Mouse (Mus musculus) urinary bladder, postnatal 36 days (tissue): ENCODE data around the gene Gm20696.

ENCODE experiments used
- DNase-seq, 2 experiments: peaks; one replicate each; pipeline ENCODE4 v3.0.0; 2022; ENCODE audit warnings: low spot score in 2 of 2, mixed read lengths in 1 of 2

The Gm20696 gene

DNA sequence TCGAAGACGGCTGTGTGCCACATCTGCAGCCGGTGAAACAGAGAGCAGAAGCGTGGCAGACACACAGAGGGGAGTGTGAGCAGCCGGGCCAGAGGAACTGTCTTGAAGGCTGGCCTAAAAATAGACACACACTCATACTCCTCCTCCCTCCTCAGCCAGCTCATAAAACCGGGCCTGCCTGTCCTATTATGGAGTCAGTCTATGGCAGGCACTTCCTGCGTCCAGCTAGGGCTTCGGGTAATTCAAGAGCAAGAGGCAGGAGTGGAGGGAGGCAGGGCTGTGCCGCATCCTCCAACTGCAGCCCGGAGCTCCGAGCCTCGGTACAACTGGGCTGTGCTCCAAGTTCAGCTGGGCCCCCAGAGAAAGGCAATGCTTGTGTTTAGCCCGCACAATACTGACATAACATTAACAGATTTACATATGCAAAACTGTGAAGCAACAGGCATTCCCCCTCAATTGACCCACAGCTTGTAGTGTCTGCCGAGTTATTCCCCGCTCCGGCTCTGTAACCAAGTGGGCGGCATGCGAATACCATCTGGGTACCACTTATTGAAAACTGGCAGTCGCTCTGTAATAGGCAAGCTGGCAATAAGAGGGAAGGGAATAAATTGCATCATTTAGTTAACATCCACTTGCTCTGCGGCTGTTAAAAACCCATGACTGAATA lies 181.2 kb downstream of the Gm20696 start:
- peak; percentile 47 to 73 for DNase-seq

DNA sequence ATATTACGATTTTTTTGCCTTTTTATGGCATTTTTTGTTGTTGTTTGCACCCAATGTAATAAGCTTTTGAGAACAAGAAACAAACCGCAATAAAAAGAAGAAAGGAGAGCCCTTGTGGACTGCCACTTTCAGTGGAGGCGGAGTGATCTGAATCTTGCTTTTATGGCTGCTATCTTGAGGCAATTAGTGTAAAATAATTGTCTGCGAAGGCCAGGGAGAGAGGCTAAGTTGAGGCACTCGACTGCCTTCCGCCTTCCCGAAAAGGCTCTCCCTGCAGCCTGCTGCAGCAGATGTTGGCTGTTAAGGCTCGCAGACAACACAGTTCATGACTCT lies 181.7 kb downstream of the Gm20696 start:
- no peak for DNase-seq

DNA sequence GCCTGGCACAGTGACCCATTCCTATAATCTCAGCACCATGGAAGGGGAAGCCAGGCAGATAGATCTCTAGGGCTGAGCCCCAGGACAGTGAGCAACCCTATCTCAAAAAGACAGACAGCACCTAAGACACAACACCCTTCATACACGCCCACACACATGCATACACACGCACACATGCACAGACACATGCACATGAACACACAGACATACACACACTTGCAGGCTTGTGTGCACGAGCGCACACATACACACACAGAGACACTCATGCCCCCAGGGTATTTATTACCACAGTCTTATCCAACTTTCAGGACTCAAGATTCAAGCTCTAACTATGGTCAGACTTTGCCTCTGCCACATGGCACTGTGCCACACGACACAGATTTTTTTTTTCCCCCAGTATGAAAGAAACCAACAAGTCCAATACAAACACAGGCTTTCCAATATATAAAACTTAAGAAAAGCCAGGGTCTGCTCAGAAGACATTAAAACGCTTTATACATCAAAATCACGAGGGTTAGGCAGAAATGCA lies 182.3 kb downstream of the Gm20696 start:
- no peak for DNase-seq

DNA sequence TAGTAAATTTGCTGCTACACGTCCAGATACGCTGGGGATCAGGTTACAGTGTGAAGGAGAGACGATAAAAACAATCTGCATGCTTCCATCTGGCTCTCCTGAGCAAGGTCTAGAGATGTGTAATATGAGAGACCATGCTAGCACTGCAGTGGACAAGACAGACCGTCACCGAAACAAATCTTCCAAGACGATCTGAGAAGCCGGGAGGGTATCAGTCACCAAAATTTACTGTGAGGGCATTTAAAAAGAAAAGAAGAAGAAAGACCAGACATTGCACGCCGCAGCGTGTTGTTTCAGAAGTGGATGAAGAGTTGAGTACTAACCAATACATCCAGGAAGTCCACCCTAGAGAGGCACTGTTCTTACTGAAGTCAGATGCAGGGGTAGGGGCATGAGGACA lies 183.0 kb downstream of the Gm20696 start:
- no peak for DNase-seq

DNA sequence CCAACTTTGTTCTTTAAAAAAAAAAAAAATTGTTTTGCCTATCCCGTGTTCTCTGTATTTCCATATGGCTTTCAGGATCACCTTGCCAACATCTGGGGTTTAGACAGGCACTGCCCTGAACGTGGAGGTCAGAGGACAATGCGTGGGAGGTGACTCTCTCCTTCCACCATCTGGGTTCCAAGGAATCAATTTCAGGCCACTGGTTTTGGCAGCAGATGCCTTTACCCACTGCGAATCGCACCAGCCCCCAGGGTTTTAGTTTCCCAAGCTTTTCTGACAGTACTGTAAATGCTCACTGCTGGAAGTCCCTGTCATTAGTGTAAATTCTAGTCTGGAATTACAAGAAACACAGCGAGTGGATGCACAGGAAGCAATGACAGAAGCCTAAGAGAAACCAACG lies 185.0 kb downstream of the Gm20696 start:
- DNase-seq: no peak

DNA sequence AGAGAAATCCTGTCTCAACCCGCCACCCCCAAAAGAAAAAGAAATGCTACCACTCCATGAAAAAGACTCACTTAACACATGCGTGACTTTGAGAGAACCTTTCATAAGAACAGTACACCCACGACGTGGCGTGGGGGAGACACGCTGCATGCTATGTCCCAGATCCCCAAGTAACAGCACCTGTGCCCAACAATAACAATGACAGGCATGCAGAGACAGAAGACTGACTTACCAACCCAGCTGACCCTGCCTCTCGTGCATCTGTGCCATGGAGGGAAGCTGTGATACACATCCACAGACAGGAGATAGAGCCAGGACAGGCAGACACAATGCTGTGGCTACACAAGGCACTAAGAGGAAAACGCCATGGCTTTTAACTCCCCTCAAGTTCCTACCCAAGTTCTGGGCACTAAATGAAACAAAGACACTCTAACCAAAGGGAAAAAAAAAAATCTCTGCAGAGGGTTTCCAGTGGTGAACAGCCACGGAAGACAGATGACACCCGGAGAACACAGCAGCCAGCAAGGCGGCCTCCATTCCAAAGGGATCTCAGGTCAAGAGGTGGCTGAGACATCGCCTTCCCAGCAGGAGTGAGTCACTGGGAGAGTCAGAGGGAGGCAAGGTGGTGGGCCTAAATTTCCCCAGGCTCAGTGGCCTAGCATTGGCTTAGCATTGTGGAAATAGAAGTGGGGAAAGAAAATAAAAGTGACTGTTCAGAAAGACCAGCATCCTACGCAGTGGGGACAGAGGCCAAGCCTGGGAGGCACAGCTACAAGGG lies 187.5 kb downstream of the Gm20696 start:
- DNase-seq: no peak

DNA sequence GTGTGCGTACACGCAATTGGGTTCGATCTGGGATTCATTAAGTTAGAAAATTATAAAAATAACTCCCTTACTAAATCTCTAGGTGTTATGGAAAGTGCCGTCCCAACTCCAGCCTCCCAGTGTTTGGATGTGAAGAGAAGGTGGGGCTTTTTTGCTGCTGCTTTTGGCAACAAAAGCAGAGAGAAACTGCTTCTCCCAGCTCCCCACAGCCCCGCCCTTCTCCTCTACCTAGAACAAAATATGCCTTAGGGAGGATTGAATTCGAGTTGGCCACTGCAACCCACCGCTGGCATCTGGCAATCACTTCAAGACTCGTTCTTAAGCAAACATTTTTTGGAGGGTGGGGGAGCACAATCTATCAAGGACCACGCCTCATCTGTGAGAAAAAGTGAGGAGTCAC lies 191.6 kb downstream of the Gm20696 start:
- DNase-seq: no peak

DNA sequence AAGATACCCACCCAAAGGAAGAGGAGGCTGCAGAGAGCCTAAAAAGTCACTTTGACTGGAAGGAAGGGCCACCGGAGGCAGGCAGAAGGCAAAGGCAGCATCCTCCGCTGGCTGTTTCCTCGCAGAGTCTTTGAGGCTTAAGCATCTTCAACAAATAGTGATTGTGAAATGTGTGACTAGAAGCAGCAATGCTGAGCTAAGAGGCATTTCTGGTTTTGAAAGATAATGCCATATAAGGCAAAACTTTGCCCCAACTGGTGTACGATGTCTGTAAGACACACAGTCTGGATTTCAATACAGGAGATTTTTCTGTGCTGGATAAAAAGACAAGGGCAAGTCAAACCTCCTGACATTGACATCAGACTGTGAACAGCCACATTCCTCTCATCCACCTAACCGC lies 195.7 kb downstream of the Gm20696 start:
- no peak for DNase-seq

DNA sequence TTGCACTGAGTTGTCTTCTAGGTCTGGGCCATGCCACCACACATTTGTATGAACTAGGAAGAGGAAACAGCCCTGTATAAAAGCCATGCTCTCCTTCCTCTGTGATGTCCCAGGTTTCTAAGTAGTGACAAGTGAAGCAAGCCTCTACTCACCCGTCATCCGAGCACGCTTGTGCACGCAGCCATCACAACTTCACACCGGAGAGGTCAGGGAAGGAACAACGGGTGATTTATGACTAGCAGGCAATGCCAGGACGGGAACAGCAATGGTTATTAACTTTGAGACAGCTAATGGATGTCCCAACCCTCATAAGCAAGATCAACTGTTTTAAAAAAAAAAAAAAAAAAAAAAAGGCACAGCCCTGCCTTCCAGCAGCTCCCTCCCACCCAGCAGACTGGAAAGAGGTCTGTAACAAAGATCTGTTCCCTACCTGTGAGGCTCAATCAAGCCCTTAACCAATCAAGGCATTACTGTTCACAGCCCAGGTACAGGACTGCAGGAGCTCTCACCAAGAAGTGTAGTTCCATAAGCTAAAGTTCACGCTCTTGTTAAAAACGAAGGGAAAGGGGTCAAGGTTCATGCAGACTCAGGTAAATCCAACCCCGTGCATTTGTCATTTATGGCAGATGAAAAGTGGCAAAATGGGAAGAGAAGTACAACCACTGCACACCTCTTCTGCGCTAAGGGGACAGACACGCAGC lies 197.3 kb downstream of the Gm20696 start:
- DNase-seq: no peak

DNA sequence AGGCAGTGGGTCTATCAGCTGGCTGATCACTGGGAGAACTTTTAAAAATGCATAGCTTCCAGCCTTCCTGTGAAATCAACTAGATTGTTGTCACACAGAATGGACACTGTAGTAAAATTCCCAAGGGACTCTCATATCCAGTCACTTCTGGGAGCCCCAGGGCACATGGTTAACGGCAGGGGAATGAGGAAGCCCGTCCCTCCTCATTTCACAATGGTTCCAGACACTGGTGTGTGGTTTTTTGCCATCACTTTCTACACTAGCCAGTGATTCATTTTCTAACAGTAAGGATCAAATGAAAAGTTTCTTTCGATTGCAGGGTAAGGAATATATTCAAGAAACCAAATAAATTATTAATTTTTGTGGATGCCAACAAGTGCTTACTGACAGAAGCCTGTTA lies 198.8 kb downstream of the Gm20696 start:
- DNase-seq: no peak

DNA sequence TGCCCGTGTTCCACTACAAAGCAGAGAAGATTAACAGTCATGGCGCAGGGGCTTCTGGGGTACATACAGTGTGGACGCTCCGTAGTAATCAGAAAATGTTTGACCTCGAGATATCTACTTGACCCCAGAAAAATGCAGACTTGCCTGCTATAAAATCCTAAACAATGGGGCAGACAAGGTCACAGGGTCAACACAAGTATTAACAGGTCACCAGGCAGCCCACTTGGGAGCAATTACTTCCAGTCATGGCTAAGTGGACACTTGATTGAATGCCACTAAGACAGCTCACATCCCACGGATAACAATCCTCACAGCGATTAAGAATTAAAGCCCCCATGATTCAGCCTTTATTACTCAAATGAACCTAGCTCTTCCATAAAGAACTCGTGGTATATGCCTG lies 199.5 kb downstream of the Gm20696 start:
- DNase-seq: no peak

DNA sequence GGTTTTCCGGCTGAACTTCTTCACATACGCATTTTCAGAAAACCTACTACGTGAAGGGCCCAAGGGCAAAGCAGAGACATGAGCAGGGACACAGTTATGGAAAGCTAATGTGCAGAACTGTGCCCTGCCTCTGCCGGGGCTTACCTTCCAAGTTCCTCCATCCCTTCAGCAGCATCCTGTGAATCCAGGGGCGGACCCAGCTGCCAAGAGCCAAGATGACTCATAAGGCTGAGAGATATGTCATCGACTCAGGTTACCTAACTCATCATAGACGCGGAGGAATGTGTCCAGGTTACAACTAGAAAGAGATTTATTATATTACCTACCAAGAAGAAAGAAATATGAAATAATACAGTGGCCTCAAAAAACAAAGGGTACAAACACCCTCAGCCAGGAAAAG lies 200.2 kb downstream of the Gm20696 start:
- DNase-seq: no peak

DNA sequence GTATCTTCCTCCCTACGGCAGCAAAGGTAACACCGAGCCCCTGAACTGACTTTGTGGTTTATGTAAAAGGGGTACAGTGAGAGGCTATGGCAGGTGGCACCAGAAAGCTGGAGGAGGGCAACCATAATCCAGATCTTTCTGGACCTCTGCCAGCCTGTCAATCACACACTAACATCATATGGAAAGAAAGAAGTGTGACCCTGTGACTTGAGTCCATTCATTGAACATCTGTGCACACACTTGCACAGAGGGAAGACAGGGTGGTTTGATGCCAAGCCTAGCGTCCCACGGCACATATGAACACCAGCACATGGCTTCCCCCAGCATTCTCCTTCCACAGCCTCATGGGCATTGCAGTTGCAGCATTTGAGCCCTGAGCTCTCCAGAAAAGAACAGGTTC lies 202.1 kb downstream of the Gm20696 start:
- no peak for DNase-seq

DNA sequence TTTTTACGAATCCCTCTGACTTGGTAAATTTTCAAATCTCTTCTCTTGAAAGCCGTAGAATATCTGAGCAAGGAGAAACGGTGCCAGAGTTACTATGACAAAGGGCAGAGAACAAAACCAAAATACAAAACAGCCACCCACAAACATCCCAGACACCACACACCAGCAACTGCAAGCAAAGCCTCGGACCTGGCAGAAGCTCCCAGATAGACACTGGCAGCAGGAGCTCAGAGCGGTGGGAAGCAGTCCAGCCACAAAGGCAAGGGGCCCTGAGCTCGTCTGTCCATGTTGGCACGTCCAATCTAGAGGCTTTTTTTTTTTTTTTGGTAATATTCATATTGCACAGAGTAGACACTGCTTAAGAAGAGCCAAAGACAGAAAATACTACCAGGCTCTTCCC lies 202.7 kb downstream of the Gm20696 start:
- no peak for DNase-seq

DNA sequence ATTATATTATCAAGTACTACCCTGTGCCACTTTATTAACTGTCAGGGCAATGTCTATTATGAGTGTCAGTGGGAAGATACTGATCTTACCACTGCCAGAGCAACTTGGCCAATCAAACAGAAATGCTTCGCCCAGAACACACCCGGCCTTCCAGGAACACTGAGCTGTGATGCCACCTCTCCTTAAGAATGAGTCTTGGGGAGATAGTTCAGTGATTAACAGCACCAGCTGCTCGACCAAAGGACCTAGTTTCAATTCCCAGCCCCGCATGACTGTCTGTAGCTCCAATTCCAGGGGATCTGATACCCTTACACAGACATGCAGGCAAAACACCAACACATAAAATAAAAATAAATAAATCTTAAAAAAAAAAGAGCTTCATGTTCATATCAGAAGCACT lies 207.8 kb downstream of the Gm20696 start:
- no peak for DNase-seq

DNA sequence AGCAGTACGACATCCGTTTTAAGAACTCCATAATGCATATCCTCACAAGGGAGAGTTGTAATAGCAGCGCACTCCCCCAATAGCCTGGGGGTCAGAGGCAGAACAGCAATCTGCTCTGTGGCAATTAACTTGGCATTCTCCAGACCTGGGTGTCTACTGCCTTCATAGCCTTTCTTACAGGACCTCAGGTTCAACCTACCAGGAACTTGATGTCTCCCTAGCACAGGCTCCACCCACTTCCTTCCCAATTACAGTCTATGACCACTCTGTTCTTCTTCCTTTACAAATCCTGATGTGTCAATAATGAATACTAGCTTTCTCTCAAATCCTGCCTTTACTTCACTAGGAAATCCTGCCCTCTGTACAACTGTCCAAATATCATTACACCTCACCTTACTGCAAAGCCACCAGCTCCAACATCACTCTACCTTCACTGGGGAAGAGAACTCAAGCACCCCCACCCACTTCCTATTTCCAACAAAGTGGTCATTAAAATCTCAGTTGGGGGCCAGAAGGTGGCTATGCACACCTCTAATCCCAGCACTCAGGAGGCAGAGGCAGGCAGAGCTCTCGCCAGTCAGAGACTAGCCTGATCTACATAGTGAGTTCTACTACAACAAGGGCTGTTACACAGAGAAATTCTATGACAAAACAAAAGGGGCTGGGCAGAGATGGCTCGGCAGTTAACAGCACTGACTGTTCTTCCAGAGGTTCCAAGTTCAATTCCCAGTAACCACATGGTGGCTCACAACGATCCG lies 212.7 kb downstream of the Gm20696 start:
- no peak for DNase-seq

DNA sequence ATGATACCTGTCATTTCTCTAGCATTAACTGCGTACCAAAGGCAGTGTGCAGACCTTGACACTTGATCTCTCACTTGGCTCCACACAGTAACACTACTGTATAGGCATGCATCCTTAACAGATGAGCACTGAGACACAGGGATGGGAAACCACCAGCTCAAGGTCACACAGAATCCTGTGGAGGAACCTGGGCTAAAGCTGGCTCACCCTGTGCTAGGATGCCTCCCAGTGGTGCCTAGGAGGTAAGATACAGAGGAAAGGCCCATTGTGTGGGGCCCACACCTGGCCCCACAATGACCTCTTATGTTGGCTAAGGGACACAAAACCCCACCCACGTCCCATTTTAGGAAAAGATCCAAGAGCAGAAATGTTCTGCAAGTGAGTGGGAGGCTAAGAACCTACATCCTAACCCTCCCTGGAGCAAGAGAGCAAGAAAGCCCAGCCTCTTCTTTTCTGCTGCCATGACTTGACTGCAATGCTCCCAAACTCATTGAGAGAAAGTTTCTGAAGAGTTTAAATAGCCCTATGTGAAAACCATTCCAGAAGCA lies 213.9 kb downstream of the Gm20696 start:
- DNase-seq: no peak

DNA sequence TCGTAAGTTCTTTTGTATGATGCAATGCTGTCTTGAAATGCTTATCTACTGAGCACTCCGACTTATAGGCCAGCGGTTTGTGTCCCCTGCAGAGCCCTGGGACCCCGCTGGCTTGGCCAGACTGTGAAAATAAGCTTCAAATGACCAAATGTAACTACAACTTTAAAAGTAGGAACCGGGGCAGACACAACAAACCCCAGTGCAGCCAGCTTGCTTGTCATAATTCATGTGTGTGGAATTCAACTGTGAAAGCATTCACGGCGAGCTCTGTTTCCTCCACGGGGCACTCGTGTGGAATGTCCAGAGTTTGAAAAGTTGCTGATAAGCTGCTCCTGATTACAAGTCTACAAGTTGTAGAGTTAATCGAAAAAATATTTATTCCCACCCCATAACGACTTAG lies 215.1 kb downstream of the Gm20696 start:
- no peak for DNase-seq

DNA sequence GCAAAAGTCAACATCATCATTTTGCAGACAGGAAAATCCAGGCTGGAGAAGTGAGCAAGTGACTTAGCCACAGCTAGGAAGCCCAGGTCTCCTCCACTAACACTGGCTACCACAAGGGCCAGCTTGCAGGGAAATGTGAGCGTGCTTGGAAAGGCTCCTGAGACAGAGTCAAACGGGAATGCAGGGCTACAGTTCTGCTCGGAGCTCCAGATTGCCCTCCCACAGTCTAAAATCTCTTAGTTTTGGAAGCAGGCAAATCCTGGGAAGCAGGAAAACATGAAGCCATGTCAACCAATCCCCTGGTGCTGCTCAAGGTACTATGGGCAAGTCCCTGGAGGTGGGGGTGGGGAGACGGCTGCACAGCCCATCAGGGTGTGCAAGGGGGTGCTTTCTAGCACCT lies 219.2 kb downstream of the Gm20696 start:
- DNase-seq: no peak

DNA sequence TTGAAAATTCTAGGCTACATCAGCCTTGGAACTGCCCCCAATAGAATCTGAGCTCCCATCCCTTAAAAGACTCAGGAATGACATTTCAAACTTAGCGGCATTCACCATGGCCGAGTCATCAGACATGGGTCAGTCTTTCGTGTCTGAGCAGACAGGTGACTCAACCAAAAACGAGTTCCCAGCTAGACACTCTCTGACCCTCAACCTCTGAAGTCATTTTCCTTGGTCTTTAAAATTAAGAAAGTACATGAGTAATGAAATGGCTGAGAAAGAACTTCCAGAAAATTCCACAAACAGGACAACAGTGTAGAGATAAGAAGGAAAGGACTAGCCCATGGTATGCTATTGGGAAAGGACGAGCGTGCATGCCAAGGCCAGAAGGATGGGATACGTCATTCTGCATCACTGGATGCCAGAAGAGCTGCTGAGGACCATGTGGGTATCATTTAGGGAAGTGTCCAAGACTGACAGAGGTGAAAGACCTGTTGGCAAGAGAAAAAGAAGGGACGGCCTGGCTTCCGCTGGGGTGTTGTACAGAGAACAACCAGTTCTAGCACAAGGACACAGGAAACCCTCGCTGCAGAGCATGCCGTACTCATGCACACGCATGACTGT lies 219.7 kb downstream of the Gm20696 start:
- DNase-seq: no peak

DNA sequence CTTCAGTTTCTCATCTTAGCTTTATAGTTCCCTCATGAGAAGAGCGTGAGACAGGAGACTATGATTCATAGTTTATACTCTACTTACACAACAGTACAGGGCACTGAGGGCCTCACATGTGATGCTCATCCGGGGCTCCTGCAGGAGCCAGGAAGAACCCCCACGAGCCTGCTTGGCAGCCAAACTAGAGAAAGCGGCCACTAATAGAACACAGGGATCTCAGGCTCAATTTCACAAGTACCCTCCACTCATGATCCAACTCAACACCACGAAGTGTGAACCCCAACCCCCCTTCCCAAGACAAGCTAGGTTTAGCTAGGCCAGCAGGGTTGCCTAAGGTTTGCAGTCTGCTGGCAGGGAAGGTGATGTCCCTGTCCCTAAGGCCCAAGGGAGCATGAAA lies 223.1 kb downstream of the Gm20696 start:
- no peak for DNase-seq
